Mouse (Mus musculus) fat pad, adult 2 months (tissue): ENCODE results near the gene Trim66.

Source experiments
- DNase-seq: peaks from one replicate; pipeline ENCODE4 v3.0.0-alpha.2; 2011; ENCODE audit warnings: low read depth, low spot score; ENCODE audit errors: extremely low read depth

The Trim66 gene

GRCm38 (mm10) chr7:109456563-109456962 lies 51.4 kb downstream of the Trim66 start:
- no peak for DNase-seq

- no peak for DNase-seq
Measured at GRCm38 (mm10) chr7:109455748-109456147, 52.2 kb downstream of the Trim66 start.

- DNase-seq = no peak
Measured at GRCm38 (mm10) chr7:109454856-109455255, 53.1 kb downstream of the Trim66 start.

GRCm38 (mm10) chr7:109448060-109448459 lies 59.9 kb downstream of the Trim66 start:
- DNase-seq = no peak

GRCm38 (mm10) chr7:109445012-109445411 lies 62.9 kb downstream of the Trim66 start:
- DNase-seq = no peak

GRCm38 (mm10) chr7:109442739-109443138 lies 65.2 kb downstream of the Trim66 start:
- no peak for DNase-seq

- DNase-seq = no peak
Measured at GRCm38 (mm10) chr7:109440697-109441269, 67.2 kb downstream of the Trim66 start.

GRCm38 (mm10) chr7:109438781-109439591 lies 68.9 kb downstream of the Trim66 start, which contains the start of gene Stk33:
Stk33 (minus strand) TSS chr7:109439081.
- DNase-seq = no peak

- no peak for DNase-seq
Measured at GRCm38 (mm10) chr7:109424422-109425159, 83.3 kb downstream of the Trim66 start.

GRCm38 (mm10) chr7:109422803-109423202 lies 85.1 kb downstream of the Trim66 start:
- DNase-seq = no peak

GRCm38 (mm10) chr7:109405491-109405890 lies 102.4 kb downstream of the Trim66 start:
- DNase-seq = no peak

GRCm38 (mm10) chr7:109399299-109399698 lies 108.6 kb downstream of the Trim66 start:
- DNase-seq = no peak
